Mouse (Mus musculus) frontal cortex, postnatal 36 days (tissue): ENCODE data around the gene Creg1.

Source experiments
- DNase-seq, 2 experiments: peaks; one replicate each; pipeline ENCODE4 v3.0.0; 2022; ENCODE audit warnings: low spot score in 2 of 2

Creg1 gene

DNA sequence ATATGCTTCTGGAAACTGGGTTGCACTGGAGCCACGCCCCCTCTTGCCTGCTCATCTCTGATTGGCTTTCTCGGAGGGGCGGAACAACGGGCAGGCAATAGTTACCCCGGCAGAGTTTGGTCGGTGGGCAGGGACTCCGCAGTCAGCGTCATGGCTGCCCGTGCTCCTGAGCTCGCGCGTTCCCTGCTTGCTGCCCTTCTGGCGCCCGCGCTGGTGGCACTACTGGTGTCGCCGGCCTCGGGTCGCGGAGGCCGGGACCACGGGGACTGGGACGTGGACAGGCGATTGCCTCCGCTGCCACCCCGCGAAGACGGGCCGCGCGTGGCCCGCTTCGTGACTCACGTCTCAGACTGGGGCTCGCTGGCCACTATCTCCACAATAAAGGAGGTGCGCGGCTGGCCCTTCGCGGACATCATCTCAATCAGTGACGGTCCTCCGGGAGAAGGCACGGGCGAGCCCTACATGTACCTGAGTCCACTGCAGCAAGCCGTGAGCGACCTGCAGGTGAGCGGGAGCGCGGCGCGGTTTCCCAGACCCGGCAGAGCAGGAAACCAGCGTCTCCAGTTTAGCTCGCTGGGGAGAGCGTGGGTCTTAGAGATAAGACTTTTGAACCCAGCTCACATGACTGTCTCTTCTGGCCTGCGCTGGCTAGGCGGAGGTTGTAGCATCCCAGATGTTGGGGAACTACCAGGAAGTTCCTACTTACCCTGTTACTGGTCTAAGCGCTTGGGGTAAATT lies at the start of gene Creg1:
Creg1 (plus strand) TSS at position 112 of the 738 bp plus-strand sequence.
- DNase-seq, result peak; percentile 93

GRCm38 (mm10) chr1:165713798-165714197 lies 49.7 kb upstream of the Creg1 start:
- no peak for DNase-seq

GRCm38 (mm10) chr1:165716426-165716825 lies 47.1 kb upstream of the Creg1 start:
- DNase-seq, result no peak

GRCm38 (mm10) chr1:165717711-165718542 lies 45.6 kb upstream of the Creg1 start:
- no peak for DNase-seq

GRCm38 (mm10) chr1:165718543-165719105 lies 44.9 kb upstream of the Creg1 start:
- no peak for DNase-seq

DNA sequence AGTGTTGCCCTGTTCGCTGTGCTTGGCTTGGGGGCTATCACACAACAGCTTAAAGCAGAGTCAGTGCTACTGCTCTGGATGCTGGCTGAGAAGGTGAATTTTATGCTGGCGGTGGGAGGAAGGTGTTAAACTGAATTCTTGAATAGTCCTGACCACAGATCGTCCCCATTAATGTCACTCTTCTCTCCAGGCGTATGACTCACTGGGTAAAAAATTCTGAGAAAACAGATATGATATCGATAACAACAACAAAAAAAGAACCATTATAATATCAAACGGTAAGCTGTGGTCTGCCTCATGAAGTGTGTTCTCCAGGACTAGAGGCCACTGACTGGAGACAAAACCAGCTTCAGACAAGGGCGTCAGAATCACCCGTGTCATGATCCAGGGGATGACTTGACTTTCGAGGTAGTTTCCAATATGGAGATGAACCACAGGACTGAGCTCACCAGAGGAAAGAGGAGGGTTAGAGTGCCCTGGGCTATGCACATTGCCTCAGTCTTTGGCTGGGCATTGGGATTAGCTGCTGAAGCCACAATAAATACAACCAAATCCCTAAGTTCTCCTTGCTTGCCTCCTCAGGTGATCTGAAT lies 40.9 kb upstream of the Creg1 start:
- DNase-seq, result no peak

- DNase-seq, result no peak
Observed at GRCm38 (mm10) chr1:165724219-165725033, 39.1 kb upstream of the Creg1 start.

- DNase-seq, result no peak
Observed at GRCm38 (mm10) chr1:165725039-165725644, 38.4 kb upstream of the Creg1 start.

DNA sequence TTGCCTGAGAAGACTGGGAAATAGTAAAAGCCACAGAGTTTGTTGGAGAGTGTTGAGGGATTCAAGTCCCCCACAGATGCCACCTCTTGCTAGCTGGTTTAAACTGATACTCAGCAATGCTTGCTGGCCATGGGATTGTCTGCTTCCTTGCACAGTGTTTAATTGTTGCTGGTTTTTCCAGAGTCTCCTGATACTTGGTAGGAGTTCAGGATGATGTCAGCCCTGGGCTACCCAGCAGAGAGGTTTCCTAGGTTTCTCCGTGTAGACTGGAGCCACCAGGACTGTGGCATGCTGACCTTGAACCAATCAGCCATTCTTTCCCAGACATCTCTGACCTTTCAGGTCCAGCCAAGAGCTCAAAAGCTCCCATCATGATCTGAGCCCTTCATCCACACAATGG lies 36.6 kb upstream of the Creg1 start:
- DNase-seq, result no peak

DNA sequence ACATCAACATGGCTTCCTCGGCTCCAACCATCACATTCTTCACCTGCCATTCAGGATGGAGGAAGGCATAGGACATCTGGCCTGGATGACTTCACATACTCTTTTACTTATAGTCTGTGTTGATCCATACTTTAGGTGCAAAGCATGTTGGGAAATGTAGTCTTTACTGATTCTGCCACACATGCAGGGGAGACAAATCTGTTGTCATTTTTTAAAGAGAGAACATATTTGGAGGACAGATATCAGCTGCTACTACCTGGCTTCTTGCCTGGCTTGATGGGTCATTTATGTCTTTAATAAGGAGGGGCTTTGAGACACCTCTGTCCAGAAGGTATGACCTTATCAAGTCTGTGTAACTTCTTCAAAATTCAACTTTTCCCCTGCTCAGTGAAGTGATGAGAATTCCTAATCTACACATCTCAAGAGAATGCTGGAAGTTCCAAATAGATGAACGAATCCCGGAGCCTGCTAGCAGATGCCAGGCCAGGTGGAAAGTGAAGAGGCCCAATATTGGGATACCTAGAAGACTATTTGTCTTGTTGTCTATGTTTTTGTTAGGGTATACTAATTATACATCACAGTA lies 35.4 kb upstream of the Creg1 start:
- no peak for DNase-seq

DNA sequence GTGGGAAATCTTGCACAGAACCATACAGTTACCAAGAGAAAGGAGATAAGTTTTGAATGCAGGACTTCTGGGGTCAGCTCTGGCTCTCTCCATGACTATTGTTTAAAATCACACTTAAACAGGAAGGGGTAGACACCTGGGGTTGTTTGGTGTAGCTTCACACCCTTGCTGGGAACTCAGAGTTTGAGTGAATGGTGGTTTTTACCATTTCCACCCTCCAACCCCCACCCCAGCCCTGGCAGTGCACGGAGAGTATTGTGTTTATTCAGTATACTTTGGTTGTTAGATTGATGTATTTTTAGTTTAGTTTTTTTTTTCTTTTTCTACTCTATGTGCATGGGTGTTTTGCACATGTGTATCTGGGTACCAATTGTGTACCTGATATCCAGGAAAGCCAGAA lies 33.4 kb upstream of the Creg1 start:
- no peak for DNase-seq

- no peak for DNase-seq
Observed at GRCm38 (mm10) chr1:165731553-165731952, 32.0 kb upstream of the Creg1 start.

DNA sequence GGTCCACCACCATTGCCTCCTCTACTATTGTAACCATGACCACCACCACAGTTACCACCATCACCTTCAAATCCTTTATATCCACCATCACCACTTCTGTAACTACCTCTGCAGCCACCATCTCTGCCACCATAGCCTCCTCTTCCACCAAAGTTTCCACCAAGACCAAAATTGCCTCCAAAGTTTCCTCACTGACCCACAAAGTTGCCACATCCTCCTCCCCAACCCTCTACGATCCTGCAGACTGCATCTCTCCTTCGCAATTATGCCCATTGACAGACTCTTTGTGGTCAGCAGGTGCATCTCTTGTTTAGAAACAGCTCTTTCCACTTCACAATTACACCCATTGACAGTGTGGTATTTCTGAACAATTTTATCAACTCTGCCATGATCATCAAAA lies 28.7 kb upstream of the Creg1 start:
- no peak for DNase-seq

DNA sequence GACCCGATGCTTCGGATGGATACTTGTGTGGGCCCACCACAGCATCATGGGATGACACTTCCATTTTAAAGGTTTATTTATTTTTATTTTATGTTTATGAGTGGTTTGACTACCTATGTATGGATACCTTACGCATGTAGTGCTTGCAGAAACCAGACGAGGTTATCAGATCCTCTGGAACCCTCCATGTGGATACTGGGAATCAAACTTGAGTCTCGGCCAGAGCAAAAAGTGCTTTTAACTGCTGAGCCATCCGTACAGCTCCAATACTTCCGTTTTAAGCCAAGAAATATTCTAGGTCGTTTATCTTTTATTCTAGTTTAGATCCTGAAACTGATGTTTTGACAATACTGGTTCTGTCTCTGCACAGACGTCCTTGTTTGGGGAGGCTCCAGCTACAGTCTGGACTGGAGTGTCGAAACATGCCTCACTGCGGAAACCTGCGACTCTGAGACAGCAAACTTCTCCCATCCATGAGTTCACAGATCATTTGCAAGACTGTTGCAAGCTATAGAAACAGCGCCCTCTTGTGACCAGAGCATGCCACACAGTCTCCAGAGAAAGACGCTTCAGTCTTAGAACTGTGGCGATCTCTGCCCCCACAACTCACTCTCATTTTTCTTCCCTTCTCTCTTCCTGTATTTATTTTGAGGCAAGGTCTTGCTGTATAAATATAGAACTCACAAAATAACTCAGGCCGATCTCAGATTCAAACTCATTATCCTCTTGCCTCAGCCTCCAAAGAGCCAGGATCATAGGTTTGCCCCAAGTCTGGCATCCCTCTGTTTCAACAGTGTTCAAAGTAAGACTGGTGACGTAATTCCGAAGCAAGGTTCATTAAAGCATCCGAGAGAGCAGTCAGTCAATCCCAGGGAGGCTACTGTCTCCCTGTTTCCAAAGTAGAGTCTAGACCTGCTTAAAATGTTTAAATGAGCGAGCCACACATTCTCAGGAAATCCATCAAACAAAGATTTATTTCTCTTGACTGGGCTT lies 27.4 kb upstream of the Creg1 start:
- peak; percentile 84 to 92 for DNase-seq

DNA sequence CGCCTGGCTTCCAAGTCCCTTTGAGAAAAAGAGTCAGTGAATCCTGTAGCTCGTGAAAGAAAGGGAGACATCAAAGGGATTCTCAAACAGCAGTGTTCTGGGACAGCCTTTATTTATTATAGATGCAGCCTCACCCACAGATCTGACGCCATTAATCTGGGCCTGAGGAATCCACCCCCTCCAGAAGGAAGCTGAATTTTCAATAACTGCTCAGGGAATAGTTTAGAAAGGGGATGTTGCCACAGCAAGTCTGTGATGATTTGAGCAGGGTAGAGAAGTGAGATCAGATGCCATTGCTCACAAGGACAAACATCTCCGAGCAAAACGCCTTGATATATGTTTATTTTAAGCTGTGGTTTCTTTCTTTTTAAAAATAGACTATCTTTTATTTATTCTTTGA lies 26.1 kb upstream of the Creg1 start:
- no peak for DNase-seq

DNA sequence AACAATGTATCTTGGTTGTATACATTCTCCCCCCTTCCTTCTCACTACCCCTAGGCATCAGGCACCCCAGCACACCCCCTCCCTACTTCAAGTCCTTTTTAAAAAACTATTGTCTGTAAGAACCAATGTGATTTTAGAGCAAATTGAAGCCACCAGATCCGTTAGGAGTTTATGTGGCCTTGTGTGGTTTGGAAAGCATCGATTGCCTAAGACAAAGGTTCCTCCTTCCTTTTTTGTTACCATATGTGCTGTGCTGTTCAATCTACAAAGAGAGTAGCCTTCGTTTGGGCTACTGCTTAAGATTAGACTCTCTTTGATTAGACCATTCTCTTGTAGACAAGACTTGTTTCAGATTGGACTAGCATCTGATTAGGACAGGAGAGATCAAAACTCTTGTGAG lies 25.7 kb upstream of the Creg1 start:
- no peak for DNase-seq

- no peak for DNase-seq
Observed at GRCm38 (mm10) chr1:165738985-165739384, 24.6 kb upstream of the Creg1 start.

- no peak for DNase-seq
Observed at GRCm38 (mm10) chr1:165741989-165742388, 21.6 kb upstream of the Creg1 start.

GRCm38 (mm10) chr1:165748053-165748452 lies 15.5 kb upstream of the Creg1 start:
- no peak for DNase-seq
